Mouse (Mus musculus) layer of hippocampus, adult 9-11 months (tissue): Measurements from ENCODE around the gene Hacl1.
A peak's percentile ranks its signal among the peaks of the same experiment; 100 is the strongest.

Experiments
- DNase-seq: peaks from one replicate; pipeline ENCODE4 v3.0.0; 2022

The Hacl1 gene

DNA sequence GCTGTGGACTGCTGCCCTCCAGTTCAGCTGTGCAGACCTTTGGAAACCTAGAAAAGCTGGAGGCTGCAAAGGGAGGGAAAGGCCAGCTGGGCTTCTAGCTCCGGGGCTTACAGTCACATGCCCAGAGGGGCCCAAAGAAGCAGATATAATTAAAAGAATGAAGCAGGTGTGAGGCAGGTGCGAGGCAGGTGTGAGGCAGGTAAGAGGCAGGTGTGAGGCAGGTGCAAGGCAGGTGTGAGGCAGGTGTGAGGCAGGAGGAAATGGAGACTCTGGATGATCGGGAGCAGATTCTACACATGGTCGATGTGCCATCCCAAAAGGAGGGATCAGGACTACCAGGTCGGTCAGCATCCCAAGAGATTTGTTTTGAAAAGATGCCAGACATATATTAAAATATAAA is 69.7 kb downstream of the Hacl1 start:
- no peak for DNase-seq

DNA sequence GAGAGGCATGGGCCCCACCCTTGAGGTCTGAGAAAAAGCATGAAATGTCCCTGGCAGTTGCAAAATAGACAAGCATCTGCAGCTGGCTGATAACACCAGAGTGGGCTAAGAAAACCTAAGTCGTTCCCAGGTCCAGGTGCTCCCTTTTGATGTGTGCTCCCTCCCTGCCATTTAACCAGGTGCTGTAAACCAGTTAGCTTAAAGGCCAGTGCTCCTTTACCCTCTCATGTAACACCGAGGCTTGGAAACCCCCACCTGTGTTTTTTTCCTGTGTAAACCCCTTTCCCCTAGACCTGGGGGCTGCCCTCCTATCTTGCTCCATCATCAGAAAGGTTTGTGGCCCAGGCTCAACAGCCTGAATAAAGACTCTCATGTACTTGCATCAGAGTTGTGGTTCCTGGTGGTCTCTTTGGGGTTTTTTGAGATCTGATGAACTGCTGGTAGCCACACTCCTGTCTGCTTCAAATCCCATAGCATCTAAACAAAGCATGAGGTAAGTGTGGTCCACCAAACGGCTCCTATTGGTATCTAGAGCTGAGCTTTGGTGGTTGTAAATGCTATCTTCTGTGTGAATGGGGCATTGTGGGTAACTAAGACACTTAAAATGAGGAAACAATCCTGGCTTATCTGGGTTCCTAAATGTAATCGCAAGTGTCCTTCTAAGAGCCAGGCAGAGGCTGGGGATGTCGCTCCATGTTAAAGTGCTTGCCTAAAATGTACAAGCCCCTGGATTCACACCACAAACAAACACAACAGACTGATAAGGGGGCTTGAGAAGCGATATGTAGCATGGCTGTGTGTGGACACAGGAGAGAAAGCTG is 70.7 kb downstream of the Hacl1 start:
- no peak for DNase-seq

DNA sequence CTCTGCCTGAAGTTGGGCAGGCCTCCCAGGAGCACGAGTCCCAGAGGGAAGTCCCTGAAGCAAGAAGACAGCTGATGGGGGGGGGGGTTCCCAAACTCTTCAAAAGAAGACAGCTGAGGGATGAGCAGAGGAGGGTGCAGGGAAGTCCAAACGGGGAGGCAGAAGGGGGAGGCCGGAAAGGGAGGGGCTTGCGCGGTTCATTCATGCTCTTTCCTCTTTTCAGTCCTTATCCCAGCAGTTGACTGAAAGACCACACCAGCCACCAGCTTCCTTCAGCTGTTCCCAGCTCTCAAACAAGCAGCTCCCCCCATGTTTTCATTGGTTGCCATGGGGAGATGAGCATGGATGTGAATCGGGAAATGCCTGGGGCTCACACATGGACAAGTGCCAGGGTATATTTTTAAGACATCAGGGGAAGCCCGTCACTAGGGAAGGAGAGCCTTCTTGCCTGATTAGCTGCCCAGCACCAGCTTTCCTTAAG is 71.9 kb downstream of the Hacl1 start:
- peak; percentile 16 for DNase-seq

- no peak for DNase-seq
Observed at GRCm38 (mm10) chr14:31565478-31566212, 75.4 kb downstream of the Hacl1 start.

DNA sequence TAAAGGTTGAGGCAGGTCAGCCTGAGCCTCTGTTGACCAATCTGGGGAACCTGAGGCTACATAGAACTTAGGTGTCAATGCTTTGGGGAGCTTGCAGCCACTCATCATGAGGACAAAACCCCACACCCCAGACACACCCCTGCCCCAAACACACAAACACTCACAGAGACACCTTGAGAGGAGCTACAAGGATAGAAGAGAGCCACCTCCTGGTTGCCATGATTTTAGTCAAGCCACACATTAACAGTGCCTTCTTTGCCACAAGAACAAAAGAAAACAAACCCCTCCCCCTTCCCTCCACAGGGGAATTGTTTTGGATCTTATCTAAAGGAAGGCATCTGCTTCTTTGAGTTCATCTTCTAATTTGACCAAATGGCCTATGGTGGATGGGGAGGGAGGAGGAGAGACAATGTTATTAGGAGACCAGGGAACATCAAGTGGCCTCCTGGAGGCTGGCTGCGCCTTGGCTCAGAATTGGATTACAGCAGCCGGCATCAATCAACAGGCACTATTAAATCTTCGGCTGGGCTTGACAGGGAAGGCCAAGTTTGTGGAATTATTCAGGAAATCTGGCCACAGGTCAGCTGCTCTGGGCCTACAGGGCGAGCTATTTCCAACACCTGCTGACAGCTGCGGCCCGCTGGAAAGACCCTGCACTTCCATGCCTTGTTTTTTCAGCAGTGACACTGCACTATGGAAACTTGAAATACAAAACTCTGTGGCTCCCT is 76.5 kb downstream of the Hacl1 start:
- DNase-seq, result no peak

- no peak for DNase-seq
Observed at GRCm38 (mm10) chr14:31560886-31561285, 80.2 kb downstream of the Hacl1 start.

GRCm38 (mm10) chr14:31559216-31559615 is 81.9 kb downstream of the Hacl1 start:
- no peak for DNase-seq

DNA sequence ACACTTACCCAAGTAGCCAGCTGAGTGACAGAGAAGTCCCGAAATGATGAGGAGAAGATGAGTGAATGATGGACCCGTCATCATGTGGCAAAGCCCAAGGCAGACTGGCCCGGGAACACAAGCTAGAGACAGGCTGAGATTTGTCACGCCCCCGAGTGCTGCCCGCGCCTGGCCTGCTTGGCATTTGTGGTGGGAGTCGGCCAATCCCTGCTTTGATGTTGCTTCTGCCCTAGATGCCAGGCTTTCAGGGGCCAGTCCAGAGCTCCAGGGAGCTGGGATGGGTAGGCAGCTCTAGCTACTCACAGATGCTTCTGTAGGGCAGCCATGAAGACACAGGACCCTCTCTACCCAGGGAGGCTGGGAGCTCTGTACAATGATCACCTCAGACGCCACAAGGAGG is 83.3 kb downstream of the Hacl1 start:
- DNase-seq, result no peak

- no peak for DNase-seq
Observed at GRCm38 (mm10) chr14:31557273-31557672, 83.8 kb downstream of the Hacl1 start.

DNA sequence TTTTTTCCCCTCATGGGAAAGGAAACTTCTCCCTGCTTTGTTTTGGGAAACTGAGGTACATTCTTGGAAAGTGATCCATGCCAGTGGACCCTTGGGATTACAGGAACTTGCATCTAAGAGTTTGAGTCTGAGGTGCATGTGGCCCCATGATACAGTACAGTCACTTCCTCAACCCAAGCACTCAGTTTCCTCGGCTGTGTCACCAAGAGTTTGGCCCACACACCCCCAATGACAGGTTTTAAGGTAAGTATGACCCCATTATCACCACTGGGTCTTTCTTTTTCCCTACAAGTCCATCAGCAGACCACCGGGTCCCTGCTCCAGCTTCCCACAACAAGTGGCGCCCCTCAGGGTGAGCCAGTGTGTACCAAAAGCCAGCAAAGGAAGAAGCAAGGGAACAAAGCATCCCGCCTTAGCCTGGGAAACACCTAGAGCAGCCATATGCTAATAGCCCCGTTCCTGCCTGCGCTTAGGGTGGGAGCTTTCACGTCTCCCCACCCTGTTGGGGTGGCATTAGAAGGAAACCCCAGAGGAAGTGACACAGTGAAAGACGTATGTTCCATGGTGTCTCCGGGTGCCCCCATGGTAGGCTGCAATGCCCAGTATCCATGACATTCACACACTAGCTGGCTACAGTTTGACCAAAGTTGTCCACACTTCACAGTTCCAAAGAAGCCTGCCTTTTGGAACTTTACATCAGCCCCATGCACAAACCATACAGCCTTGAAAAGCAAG is 84.4 kb downstream of the Hacl1 start:
- DNase-seq, result no peak

DNA sequence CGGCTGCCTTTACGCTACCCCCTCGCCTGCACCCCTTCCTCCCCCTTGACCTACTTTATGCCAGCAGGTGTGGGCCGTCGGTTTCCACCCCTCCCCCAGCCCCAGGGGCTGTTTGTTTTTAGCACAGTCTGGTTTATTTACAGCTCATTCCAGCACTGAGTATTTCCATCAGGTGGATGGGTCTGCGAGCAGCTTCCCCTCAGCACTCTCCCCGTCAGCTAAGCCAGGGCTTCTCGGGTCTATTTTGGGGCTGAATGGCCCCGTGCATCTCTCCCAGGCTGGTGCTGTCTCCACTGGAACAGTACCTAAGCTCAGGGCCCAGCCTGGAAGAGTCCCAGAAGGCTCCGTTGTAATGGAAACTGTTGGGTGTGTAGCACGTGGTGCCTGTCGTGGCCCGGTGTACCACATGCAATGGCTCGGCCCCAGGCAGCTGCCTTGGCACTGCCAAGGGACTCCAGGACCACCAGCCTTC is 85.1 kb downstream of the Hacl1 start:
- no peak for DNase-seq

- no peak for DNase-seq
Observed at GRCm38 (mm10) chr14:31555021-31555420, 86.1 kb downstream of the Hacl1 start.
